Mouse (Mus musculus) ES-Bruce4 (cell line): ENCODE results near the gene Aebp1. TPM values are rescaled to one million over a fixed set of nuclear protein-coding genes. Genes with fewer than 3 reads are reported as not detected.
A peak's percentile ranks its signal among the peaks of the same experiment; 100 is the strongest.

Experiments
- H3K27ac ChIP-seq: 2 replicates; pipeline ENCODE4 v1.5.1; 2012; ENCODE audit warnings: low read length, inconsistent platforms; ENCODE audit not compliant: insufficient read depth
- H3K27me3 ChIP-seq: 2 replicates; pipeline ENCODE4 v1.6.1; 2012; ENCODE audit warnings: mild to moderate bottlenecking, low read length, inconsistent platforms; ENCODE audit not compliant: control insufficient read depth, poor library complexity, insufficient read depth, severe bottlenecking
- H3K36me3 ChIP-seq: 2 replicates; pipeline ENCODE4 v1.6.1; 2012; ENCODE audit warnings: inconsistent platforms, mild to moderate bottlenecking, low read length, moderate library complexity; ENCODE audit not compliant: control insufficient read depth, poor library complexity, insufficient read depth, severe bottlenecking
- H3K4me1 ChIP-seq: one replicate; pipeline ENCODE4 v1.8.1; 2011; ENCODE audit warnings: low read length; ENCODE audit not compliant: control insufficient read depth, insufficient read depth
- H3K4me3 ChIP-seq: 2 replicates; pipeline ENCODE4 v1.5.1; 2011; ENCODE audit warnings: low read depth, mild to moderate bottlenecking, low read length
- H3K9ac ChIP-seq: 2 replicates; pipeline ENCODE4 v1.6.1; 2012; ENCODE audit warnings: low read depth, mild to moderate bottlenecking, inconsistent platforms; ENCODE audit not compliant: poor library complexity, severe bottlenecking
- H3K9me3 ChIP-seq: replicated peaks from 2 replicates; pipeline ENCODE4 v1.6.1; 2012; ENCODE audit warnings: mild to moderate bottlenecking, low read length, inconsistent platforms; ENCODE audit not compliant: control insufficient read depth, poor library complexity, insufficient read depth, severe bottlenecking
- CTCF ChIP-seq: IDR thresholded peaks from one replicate; pipeline ENCODE4 v1.8.1; 2011; ENCODE audit warnings: low read depth, low read length
- EP300 ChIP-seq: IDR thresholded peaks from 2 replicates; pipeline ENCODE4 v1.6.1; 2011; ENCODE audit warnings: low read depth, low read length; ENCODE audit not compliant: insufficient read depth
- POLR2A ChIP-seq: IDR thresholded peaks from one replicate; pipeline ENCODE4 v1.8.1; 2011; ENCODE audit warnings: low read length; ENCODE audit not compliant: insufficient read depth
- polyA plus RNA-seq: library from polyadenylated mRNA; stranded (reverse); fragments of >200 nt; gene quantifications from 2 replicates; pipeline ENCODE4 v1.2.4, GENCODE M21; 2011; ENCODE audit warnings: low read depth; ENCODE audit not compliant: missing spikeins, insufficient read depth, insufficient read length

Aebp1 gene
- polyA plus RNA-seq, 1 experiment = 5.5 TPM

- Histone ChIP-seq H3K4me1 (no peaks in the 10 kb centered on the region), H3K36me3 (no peaks in the 10 kb centered on the region), H3K9me3 (no peaks in the 10 kb centered on the region), H3K4me3 (no peak overlapping the region), H3K27ac (no peak overlapping the region), H3K27me3 (no peaks in the 10 kb centered on the region), H3K9ac (no peak overlapping the region)
- TF ChIP-seq POLR2A (no peak), EP300 (no peak), CTCF (no peak)
These were observed 53.2 kb downstream of the Aebp1 start for GRCm38 (mm10) chr11:5914940-5915339.

- no peaks in the 10 kb centered on the region for H3K27me3 ChIP-seq
- TF ChIP-seq POLR2A = no peak
- TF ChIP-seq CTCF = no peak
- no peak for TF ChIP-seq EP300
- no peak overlapping the region for H3K9ac ChIP-seq
- no peak overlapping the region for H3K27ac ChIP-seq
- no peaks in the 10 kb centered on the region for H3K36me3 ChIP-seq
- no peaks in the 10 kb centered on the region for H3K4me1 ChIP-seq
- H3K4me3 ChIP-seq = no peak overlapping the region
- H3K9me3 ChIP-seq = no peaks in the 10 kb centered on the region
These were observed 53.9 kb downstream of the Aebp1 start for GRCm38 (mm10) chr11:5915429-5916177.

GRCm38 (mm10) chr11:5916178-5916548 lies 54.4 kb downstream of the Aebp1 start:
- Histone ChIP-seq H3K36me3 (no peaks in the 10 kb centered on the region), H3K27me3 (no peaks in the 10 kb centered on the region), H3K9me3 (no peaks in the 10 kb centered on the region), H3K9ac (no peak overlapping the region), H3K4me3 (no peak overlapping the region), H3K27ac (no peak overlapping the region), H3K4me1 (no peaks in the 10 kb centered on the region)
- TF ChIP-seq EP300 (no peak), POLR2A (no peak)

- no peaks in the 10 kb centered on the region for H3K4me1 ChIP-seq
- H3K27me3 ChIP-seq = no peaks in the 10 kb centered on the region
- TF ChIP-seq CTCF = no peak
- TF ChIP-seq EP300 = no peak
- TF ChIP-seq POLR2A = no peak
- no peaks in the 10 kb centered on the region for H3K9me3 ChIP-seq
- no peak overlapping the region for H3K9ac ChIP-seq
- no peak overlapping the region for H3K4me3 ChIP-seq
- H3K36me3 ChIP-seq = no peaks in the 10 kb centered on the region
- no peak overlapping the region for H3K27ac ChIP-seq
These were observed 56.4 kb downstream of the Aebp1 start for GRCm38 (mm10) chr11:5918111-5918510.

GRCm38 (mm10) chr11:5919606-5920005 lies 57.9 kb downstream of the Aebp1 start:
- Histone ChIP-seq H3K4me1 (no peaks in the 10 kb centered on the region), H3K27ac (no peak overlapping the region), H3K4me3 (no peak overlapping the region), H3K36me3 (no peaks in the 10 kb centered on the region), H3K27me3 (no peaks in the 10 kb centered on the region), H3K9me3 (no peaks in the 10 kb centered on the region), H3K9ac (no peak overlapping the region)
- TF ChIP-seq EP300 (no peak), CTCF (no peak), POLR2A (no peak)

GRCm38 (mm10) chr11:5920323-5920960 lies 58.7 kb downstream of the Aebp1 start:
- no peaks in the 10 kb centered on the region for H3K4me1 ChIP-seq
- no peaks in the 10 kb centered on the region for H3K9me3 ChIP-seq
- no peak for TF ChIP-seq EP300
- TF ChIP-seq POLR2A = no peak
- TF ChIP-seq CTCF = no peak
- no peak overlapping the region for H3K9ac ChIP-seq
- 0 out of 2 replicates have a peak overlapping the region, but pooled peaks have one; percentile 15 for H3K4me3 ChIP-seq
- H3K27me3 ChIP-seq = no peaks in the 10 kb centered on the region
- no peak overlapping the region for H3K27ac ChIP-seq
- H3K36me3 ChIP-seq = no peaks in the 10 kb centered on the region

Other genes starting within 250 kb of the Aebp1 start
- 61.8 and 69.3 TPM in 2 replicates for gene Mrps24, start 146.3 kb upstream of the Aebp1 start, polyA plus RNA-seq
- 10.6 and 11.7 TPM in 2 replicates for gene Urgcp, start 99.6 kb upstream of the Aebp1 start, polyA plus RNA-seq
- 27.4 and 33.4 TPM in 2 replicates for gene Dbnl, start 73.5 kb upstream of the Aebp1 start, polyA plus RNA-seq
- gene Pgam2, start 58.2 kb upstream of the Aebp1 start, polyA plus RNA-seq = 1.6 and 2.2 TPM in 2 replicates
- 9.3 and 9.9 TPM in 2 replicates for gene Polm, start 23.9 kb upstream of the Aebp1 start, polyA plus RNA-seq
- 127 and 175 TPM in 2 replicates for gene Pold2, start 16.3 kb downstream of the Aebp1 start, polyA plus RNA-seq
- gene Myl7, start 36.8 kb downstream of the Aebp1 start, polyA plus RNA-seq = 1.4 TPM in 1 of 2 replicates, not detected in the other
- not detected in 2 replicates for gene Gck, start 88.1 kb downstream of the Aebp1 start, polyA plus RNA-seq
- gene Ykt6, start 93.7 kb downstream of the Aebp1 start, polyA plus RNA-seq = 53.7 and 60.3 TPM in 2 replicates
- gene Camk2b, start 204.4 kb downstream of the Aebp1 start, polyA plus RNA-seq = 8.9 and 12.8 TPM in 2 replicates